Mouse (Mus musculus): ENCODE results near the gene Zbtb20.

GRCm38 (mm10) chr16:43668294-43668693, 792.6 kb downstream of the Zbtb20 start:
- TF ChIP-seq CTCF (IDR thresholded peaks at IDR 0.05; ENCODE audit: control insufficient read depth, insufficient read depth, low read length): no peak
- no peak for TF ChIP-seq POLR2A (IDR thresholded peaks at IDR 0.05; ENCODE audit: borderline replicate concordance, control insufficient read depth, low read depth, low read length)

All from bone marrow, adult 2 months (tissue).